Mouse (Mus musculus) ES-Bruce4 (cell line): ENCODE results near the gene Dock9.

ENCODE experiments used
- CTCF ChIP-seq: IDR thresholded peaks from one replicate; pipeline ENCODE4 v1.8.1; 2011; ENCODE audit warnings: low read depth, low read length
- EP300 ChIP-seq: IDR thresholded peaks from 2 replicates; pipeline ENCODE4 v1.6.1; 2011; ENCODE audit warnings: low read depth, low read length; ENCODE audit not compliant: insufficient read depth

GRCm38 (mm10) chr14:121719638-121720601 lies 77.7 kb downstream of the Dock9 start:
- TF ChIP-seq EP300: no peak
- no peak for TF ChIP-seq CTCF
